Mouse (Mus musculus): Measurements from ENCODE around the gene Zbtb20. TPM values are rescaled to one million over a fixed set of nuclear protein-coding genes. Genes with fewer than 3 reads are reported as not detected.

Zbtb20 gene
- polyA plus RNA-seq, 2 experiments, result 0.40 to 2.2 TPM

DNA sequence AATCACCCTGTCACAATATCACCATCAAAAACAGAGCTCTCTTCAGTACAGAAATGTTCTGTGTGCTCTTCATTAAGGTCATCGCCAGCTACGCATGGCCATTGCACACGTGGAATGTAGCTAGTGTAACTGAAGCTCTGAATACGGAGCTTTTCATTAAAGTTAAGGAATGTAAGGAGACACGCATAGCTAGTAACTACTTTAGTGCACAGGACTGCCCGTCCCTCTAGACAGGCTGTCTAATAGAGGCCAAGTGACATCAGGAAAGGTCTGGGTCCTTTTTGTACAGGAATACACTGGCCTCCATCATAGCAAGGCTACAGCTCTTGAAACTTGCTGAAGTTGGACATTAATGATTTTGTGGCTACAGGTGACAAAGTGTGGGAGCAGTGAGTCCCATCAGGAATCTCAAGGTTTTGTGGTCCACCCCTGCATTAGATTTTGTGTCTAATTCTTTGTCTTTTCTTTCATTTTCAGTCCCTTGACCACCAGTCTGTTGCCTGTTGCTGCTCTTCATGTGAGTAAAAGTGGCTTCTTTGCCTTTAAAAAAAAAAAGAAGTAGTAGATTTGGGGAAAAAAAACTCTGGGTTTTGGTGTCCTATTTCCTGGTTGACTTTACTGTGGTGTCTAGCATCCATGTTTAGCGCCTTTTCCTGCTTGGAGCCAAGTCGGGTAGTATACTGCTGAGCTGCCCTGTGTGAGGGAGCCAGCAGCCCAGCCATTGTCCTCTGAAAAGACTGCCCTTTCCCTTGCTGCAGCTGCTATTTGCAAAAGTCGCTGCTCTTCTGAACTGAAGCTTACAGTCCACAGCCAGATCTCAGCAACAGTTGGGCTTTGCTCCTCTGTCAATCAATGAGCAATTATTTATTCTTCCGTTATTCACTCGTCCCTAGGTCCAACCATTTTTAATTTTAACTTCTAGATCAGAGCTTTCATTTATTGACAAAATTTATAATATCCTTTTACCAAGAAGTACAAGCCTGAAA is 587.1 kb downstream of the Zbtb20 start:
- DNase-seq (ENCODE audit: low read depth in 3 of 3, low spot score in 3 of 3) (no peak), ATAC-seq (ENCODE audit: insufficient read depth) (no peak)
- no peak overlapping the region for H3K9ac ChIP-seq (replicated peaks)
- no peak overlapping the region for H3K4me3 ChIP-seq (ENCODE audit: insufficient read depth in 1 of 2, low read depth in 2 of 2, low read length in 2 of 2)
- no peaks in the 10 kb centered on the region for H3K4me1 ChIP-seq (replicated peaks; ENCODE audit: control insufficient read depth in 2 of 2, insufficient read depth in 2 of 2, low read length in 1 of 2)
- WGBS (ENCODE audit: insufficient replicate concordance), result 54% methylated on average over 11 of the region's 11 CpGs
- H3K4me2 ChIP-seq (ENCODE audit: low read depth), result no peak overlapping the region
- H3K27me3 ChIP-seq (ENCODE audit: control insufficient read depth, insufficient read depth, low read length), result no peaks in the 10 kb centered on the region
- TF ChIP-seq CTCF (IDR thresholded peaks at IDR 0.05; ENCODE audit: low read depth), result no peak
- no peak for TF ChIP-seq EP300 (IDR thresholded peaks at IDR 0.05; ENCODE audit: low read depth)
- H3K27ac ChIP-seq, result no peak overlapping the region
- no peaks in the 10 kb centered on the region for H3K36me3 ChIP-seq (replicated peaks; ENCODE audit: control insufficient read depth, insufficient read depth, low read depth)
- H3K9me3 ChIP-seq (ENCODE audit: control insufficient read depth, low read length), result no peaks in the 10 kb centered on the region

DNA sequence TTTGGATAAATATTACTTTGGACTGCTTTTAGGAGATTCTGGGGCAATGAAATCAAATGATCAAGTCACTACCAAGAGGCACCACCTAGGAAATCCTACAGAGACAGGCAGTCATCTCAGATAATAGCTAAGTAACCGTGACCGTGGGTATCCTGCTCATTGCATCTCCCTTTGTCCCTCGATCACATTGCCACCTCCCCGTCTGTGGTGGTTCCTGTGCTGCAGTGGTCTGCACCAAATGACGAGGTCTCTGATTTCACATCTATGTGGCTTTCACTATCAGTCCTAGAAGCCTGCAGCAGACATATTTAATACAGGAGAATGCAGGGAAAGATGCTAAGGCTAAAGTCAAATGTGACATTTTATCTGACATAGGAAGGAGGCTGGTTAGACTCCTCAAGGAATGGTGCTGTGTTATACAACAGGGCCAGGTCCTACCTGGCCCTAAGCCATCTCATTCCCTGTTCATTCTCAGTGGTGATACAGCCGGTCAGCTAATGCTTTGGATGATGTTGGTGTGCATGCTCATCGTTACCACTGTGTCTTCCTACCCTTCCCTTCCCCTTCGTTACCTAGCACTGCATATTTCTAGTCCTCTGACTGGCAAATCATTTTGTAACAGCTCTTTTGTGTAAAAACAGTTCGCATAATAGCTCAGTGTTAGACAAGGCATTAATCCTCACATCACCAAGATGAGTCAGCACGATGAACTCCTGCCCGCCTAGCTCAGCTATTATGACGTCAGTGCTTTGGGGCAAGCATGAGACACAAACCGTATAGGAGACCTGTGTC is 588.2 kb downstream of the Zbtb20 start:
- H3K4me1 ChIP-seq (replicated peaks; ENCODE audit: control insufficient read depth in 2 of 2, insufficient read depth in 2 of 2, low read length in 1 of 2), result no peaks in the 10 kb centered on the region
- H3K36me3 ChIP-seq (replicated peaks; ENCODE audit: control insufficient read depth, insufficient read depth, low read depth), result no peaks in the 10 kb centered on the region
- H3K9me3 ChIP-seq (ENCODE audit: control insufficient read depth, low read length), result no peaks in the 10 kb centered on the region
- 56% methylated on average over 13 of the region's 13 CpGs for WGBS (ENCODE audit: insufficient replicate concordance)
- no peaks in the 10 kb centered on the region for H3K27me3 ChIP-seq (ENCODE audit: control insufficient read depth, insufficient read depth, low read length)
- TF ChIP-seq EP300 (IDR thresholded peaks at IDR 0.05; ENCODE audit: low read depth) (no peak), CTCF (IDR thresholded peaks at IDR 0.05; ENCODE audit: low read depth) (no peak)
- H3K4me3 ChIP-seq (ENCODE audit: insufficient read depth in 1 of 2, low read depth in 2 of 2, low read length in 2 of 2), result no peak overlapping the region
- H3K27ac ChIP-seq, result no peak overlapping the region
- no peak overlapping the region for H3K4me2 ChIP-seq (ENCODE audit: low read depth)
- no peak overlapping the region for H3K9ac ChIP-seq (replicated peaks)
- no peak for DNase-seq (ENCODE audit: low read depth in 3 of 3, low spot score in 3 of 3)
- no peak for ATAC-seq (ENCODE audit: insufficient read depth)

DNA sequence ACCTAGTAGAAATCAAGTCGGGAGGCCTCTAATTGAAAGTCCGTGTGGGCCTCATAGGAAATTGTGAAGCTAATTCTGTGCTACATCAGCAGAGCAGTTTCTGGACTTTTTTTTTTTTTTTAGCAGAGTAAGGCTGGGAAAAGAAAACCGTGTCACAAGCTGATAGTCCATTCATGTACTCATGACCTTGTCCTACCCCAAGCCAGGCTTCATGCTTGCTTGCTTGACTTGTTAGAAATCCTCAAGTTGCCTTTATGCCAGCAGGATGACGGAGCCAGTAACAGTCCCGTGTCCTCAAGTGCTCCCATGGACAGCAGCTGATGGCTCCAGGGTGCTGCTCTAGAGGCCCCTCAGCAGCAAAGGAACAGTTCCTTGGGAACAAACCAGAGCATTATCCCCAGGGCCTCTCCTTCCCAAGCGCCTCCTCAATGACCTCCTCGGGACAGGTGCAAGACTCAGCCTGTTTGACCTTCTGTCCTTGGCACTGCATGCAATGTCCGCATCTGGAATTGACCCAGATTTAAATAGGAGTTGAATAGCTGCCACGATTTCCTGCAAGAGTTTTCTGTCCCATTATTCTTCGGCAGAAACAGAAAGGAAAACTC is 588.9 kb downstream of the Zbtb20 start:
- Histone ChIP-seq H3K9me3 (ENCODE audit: control insufficient read depth, low read length) (no peaks in the 10 kb centered on the region), H3K27me3 (ENCODE audit: control insufficient read depth, insufficient read depth, low read length) (no peaks in the 10 kb centered on the region), H3K27ac (no peak overlapping the region), H3K4me2 (ENCODE audit: low read depth) (no peak overlapping the region), H3K36me3 (replicated peaks; ENCODE audit: control insufficient read depth, insufficient read depth, low read depth) (no peaks in the 10 kb centered on the region), H3K4me1 (replicated peaks; ENCODE audit: control insufficient read depth in 2 of 2, insufficient read depth in 2 of 2, low read length in 1 of 2) (no peaks in the 10 kb centered on the region), H3K9ac (replicated peaks) (no peak overlapping the region), H3K4me3 (ENCODE audit: insufficient read depth in 1 of 2, low read depth in 2 of 2, low read length in 2 of 2) (no peak overlapping the region)
- WGBS (ENCODE audit: insufficient replicate concordance), result 65% methylated on average over 10 of the region's 10 CpGs
- no peak for TF ChIP-seq EP300 (IDR thresholded peaks at IDR 0.05; ENCODE audit: low read depth)
- no peak for TF ChIP-seq CTCF (IDR thresholded peaks at IDR 0.05; ENCODE audit: low read depth)
- ATAC-seq (ENCODE audit: insufficient read depth) (no peak), DNase-seq (ENCODE audit: low read depth in 3 of 3, low spot score in 3 of 3) (no peak)

DNA sequence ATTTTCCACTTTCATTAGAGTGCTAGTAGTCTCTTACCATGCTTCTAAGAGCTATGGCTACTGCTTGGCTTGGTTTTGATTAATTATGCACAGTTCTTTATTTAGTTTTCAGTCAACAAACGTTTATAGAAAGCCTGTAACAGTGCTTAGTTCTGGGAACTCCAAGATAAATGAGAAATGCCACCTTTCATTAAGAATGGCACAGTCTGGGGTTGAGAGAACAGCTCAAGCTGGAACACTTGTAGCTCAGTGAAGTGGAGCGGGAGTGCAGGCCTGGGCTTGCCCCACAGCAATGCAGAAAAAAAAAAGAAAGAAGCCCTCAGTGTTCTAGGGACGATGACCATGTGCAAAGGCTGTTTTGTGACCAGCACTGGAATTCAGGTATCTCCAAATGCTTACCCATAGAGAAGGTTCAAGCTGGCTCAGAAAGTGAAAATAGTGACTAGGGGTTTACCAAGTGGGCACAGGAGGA is 589.7 kb downstream of the Zbtb20 start:
- Histone ChIP-seq H3K4me3 (ENCODE audit: insufficient read depth in 1 of 2, low read depth in 2 of 2, low read length in 2 of 2) (no peak overlapping the region), H3K9ac (replicated peaks) (no peak overlapping the region), H3K27me3 (ENCODE audit: control insufficient read depth, insufficient read depth, low read length) (no peaks in the 10 kb centered on the region), H3K27ac (no peak overlapping the region), H3K4me2 (ENCODE audit: low read depth) (no peak overlapping the region), H3K4me1 (replicated peaks; ENCODE audit: control insufficient read depth in 2 of 2, insufficient read depth in 2 of 2, low read length in 1 of 2) (no peaks in the 10 kb centered on the region), H3K9me3 (ENCODE audit: control insufficient read depth, low read length) (no peaks in the 10 kb centered on the region), H3K36me3 (replicated peaks; ENCODE audit: control insufficient read depth, insufficient read depth, low read depth) (no peaks in the 10 kb centered on the region)
- ATAC-seq (ENCODE audit: insufficient read depth) (no peak), DNase-seq (ENCODE audit: low read depth in 3 of 3, low spot score in 3 of 3) (no peak)
- no peak for TF ChIP-seq EP300 (IDR thresholded peaks at IDR 0.05; ENCODE audit: low read depth)
- no peak for TF ChIP-seq CTCF (IDR thresholded peaks at IDR 0.05; ENCODE audit: low read depth)
- WGBS (ENCODE audit: insufficient replicate concordance), result 46% methylated on average over 3 of the region's 3 CpGs

Data from liver, embryonic 14.5 days (tissue).